ENCODE assay signal across 13 mouse cellular contexts in the genomic region with DNA sequence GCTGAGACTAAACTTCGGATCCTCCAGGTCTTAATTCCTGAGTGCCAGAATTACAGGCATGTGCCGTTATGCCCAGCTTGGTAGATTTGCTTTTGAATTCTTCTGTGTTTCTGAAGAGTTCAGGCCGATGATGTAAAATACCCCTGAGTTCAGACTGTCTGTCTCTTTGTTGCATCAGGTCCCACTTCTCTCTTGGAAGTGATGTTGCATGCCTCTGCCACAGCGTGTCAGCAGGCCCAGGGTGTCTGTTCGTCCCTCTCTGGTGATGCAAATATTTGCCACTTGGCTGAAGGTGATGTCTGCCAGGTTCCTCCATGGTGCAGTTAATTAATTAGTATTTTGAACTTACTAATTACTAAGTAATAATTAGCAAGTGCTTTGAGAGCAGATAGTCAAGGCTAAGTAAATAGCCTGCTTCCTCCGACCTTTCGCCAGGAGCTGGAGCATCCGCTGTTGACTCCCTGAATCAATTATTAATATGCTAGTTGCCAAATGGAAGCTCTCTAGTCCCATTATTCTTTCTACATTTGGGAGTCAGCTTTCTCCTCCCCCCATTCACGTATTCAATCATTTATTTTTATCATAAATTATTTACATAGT. TPM values are rescaled to one million over a fixed set of nuclear protein-coding genes. Genes with fewer than 3 reads are reported as not detected.
DNase-seq lines count a peak whose midpoint lies in the region; ATAC-seq and TF ChIP-seq lines count a peak whose summit lies in the region.
"Had no signal": no experiment of that assay in that cellular context is flagged by ENCODE, and none has a peak within 500 bp of the region (broad histone marks: within the 10 kb centered on the region; RNA-seq: fewer than 3 reads in every experiment).

No protein-coding gene starts in this region.

- no peak overlapping the region for H3K4me3 ChIP-seq in heart, embryonic 14.5 days (ENCODE audit: control insufficient read depth in 1 of 2, insufficient read depth in 1 of 2, low read depth in 1 of 2, low read length in 2 of 2)
- no peak overlapping the region for H3K4me3 ChIP-seq in midbrain, embryonic 10.5 days
- no peak overlapping the region for H3K4me3 ChIP-seq in midbrain, embryonic 14.5 days (replicated peaks; ENCODE audit: low read depth, low read length)
- H3K4me3 ChIP-seq in kidney, embryonic 16.5 days (ENCODE audit: low read length) = no peak overlapping the region
- H3K4me3 ChIP-seq in left cerebral cortex, adult 2 months = no peak overlapping the region
- H3K4me3 ChIP-seq: embryonic facial prominence, embryonic 13.5 days had no signal

- peak overlapping the region; percentile 25; the same call in 1 of the 2 replicates for H3K9ac ChIP-seq in heart, embryonic 14.5 days (ENCODE audit: low read length)
- no peak overlapping the region for H3K9ac ChIP-seq in midbrain, embryonic 14.5 days (replicated peaks; ENCODE audit: low read length)
- no peak overlapping the region for H3K9ac ChIP-seq in kidney, embryonic 16.5 days (replicated peaks; ENCODE audit: low read length)
- H3K9ac ChIP-seq: embryonic facial prominence, embryonic 13.5 days had no signal

- H3K27me3 ChIP-seq in heart, embryonic 14.5 days (ENCODE audit: control insufficient read depth, insufficient read depth, low read length) = no peaks in the 10 kb centered on the region
- H3K27me3 ChIP-seq in midbrain, embryonic 10.5 days (ENCODE audit: low read depth, poor library complexity, severe bottlenecking) = no peaks in the 10 kb centered on the region; the same call in 1 of the 2 replicates
- H3K27me3 ChIP-seq in midbrain, embryonic 14.5 days (ENCODE audit: control insufficient read depth, insufficient read depth, low read length) = no peaks in the 10 kb centered on the region
- H3K27me3 ChIP-seq in kidney, embryonic 16.5 days (ENCODE audit: insufficient read depth, low read length) = no peaks in the 10 kb centered on the region
- H3K27me3 ChIP-seq: embryonic facial prominence, embryonic 13.5 days had no signal

- no peak for ATAC-seq in heart, embryonic 14.5 days (ENCODE audit: insufficient number of reproducible peaks, insufficient read depth, low FRiP score, low read depth)
- no peak for ATAC-seq in midbrain, embryonic 14.5 days (ENCODE audit: low FRiP score, low TSS enrichment)
- ATAC-seq in kidney, embryonic 16.5 days (ENCODE audit: low FRiP score, low TSS enrichment) = no peak; the same call in 1 of the 2 replicates
- ATAC-seq in megakaryocyte progenitor cell, adult 5-6 weeks (replicated peaks; ENCODE audit: poor library complexity) = no peak
- ATAC-seq: forebrain, embryonic 16.5 days had no signal

- WGBS in heart, embryonic 14.5 days = 48% methylated on average over 9 of the region's 9 CpGs
- 85% methylated on average over 9 of the region's 9 CpGs for WGBS in midbrain, embryonic 10.5 days
- 65% methylated on average over 9 of the region's 9 CpGs for WGBS in midbrain, embryonic 14.5 days
- WGBS in kidney, embryonic 16.5 days = 57% methylated on average over 9 of the region's 9 CpGs

- H3K27ac ChIP-seq in heart, embryonic 14.5 days (replicated peaks in 1 of 2; ENCODE audit: control insufficient read depth in 1 of 2, insufficient read depth in 1 of 2, low read depth in 2 of 2, low read length in 2 of 2) = peak overlapping the region; percentile 83 to 85
- H3K27ac ChIP-seq in midbrain, embryonic 10.5 days (replicated peaks) = peak overlapping the region; percentile 23; the same call in 1 of the 2 replicates
- no peak overlapping the region for H3K27ac ChIP-seq in midbrain, embryonic 14.5 days (replicated peaks; ENCODE audit: low read depth, low read length)
- H3K27ac ChIP-seq in kidney, embryonic 16.5 days (ENCODE audit: low read length) = peak overlapping the region; percentile 83; the same call in 1 of the 2 replicates
- H3K27ac ChIP-seq in left cerebral cortex, adult 2 months = no peak overlapping the region

- no peaks in the 10 kb centered on the region for H3K9me3 ChIP-seq in heart, embryonic 14.5 days (ENCODE audit: control insufficient read depth, low read length)
- no peaks in the 10 kb centered on the region for H3K9me3 ChIP-seq in midbrain, embryonic 10.5 days (replicated peaks)
- H3K9me3 ChIP-seq in midbrain, embryonic 14.5 days (ENCODE audit: control insufficient read depth, low read length) = no peaks in the 10 kb centered on the region
- H3K9me3 ChIP-seq in kidney, embryonic 16.5 days (ENCODE audit: low read length) = no peaks in the 10 kb centered on the region
- H3K9me3 ChIP-seq: embryonic facial prominence, embryonic 13.5 days had no signal

- peaks cover 19 to 23% of the 10 kb centered on the region in 2 experiments for H3K4me1 ChIP-seq in heart, embryonic 14.5 days (ENCODE audit: control insufficient read depth in 2 of 2, insufficient read depth in 2 of 2, low read length in 2 of 2)
- no peaks in the 10 kb centered on the region for H3K4me1 ChIP-seq in midbrain, embryonic 10.5 days
- H3K4me1 ChIP-seq in midbrain, embryonic 14.5 days (ENCODE audit: control insufficient read depth, insufficient read depth, low read length) = no peaks in the 10 kb centered on the region
- H3K4me1 ChIP-seq in kidney, embryonic 16.5 days (ENCODE audit: insufficient read depth, low read length) = peaks cover 29% of the 10 kb centered on the region

- no peak for DNase-seq in heart, adult 9 months (ENCODE audit: low spot score in 2 of 2)
- no peak for DNase-seq in midbrain, embryonic 10.5 days (ENCODE audit: low spot score)
- DNase-seq in midbrain, embryonic 14.5 days = no peak
- no peak for DNase-seq in left cerebral cortex, adult 2 months (ENCODE audit: extremely low spot score in 1 of 2, low spot score in 2 of 2)
- DNase-seq: adrenal gland, postnatal 36 days; cerebellum, adult 9-11 months; spleen, adult 18-20 months; thymus, postnatal 14 days had no signal

- peak overlapping the region; percentile 6 for H3K4me2 ChIP-seq in heart, embryonic 14.5 days (ENCODE audit: low read length)
- no peak overlapping the region for H3K4me2 ChIP-seq in midbrain, embryonic 14.5 days (ENCODE audit: low read length)
- no peak overlapping the region for H3K4me2 ChIP-seq in kidney, embryonic 16.5 days (replicated peaks; ENCODE audit: low read depth, low read length)
- H3K4me2 ChIP-seq: embryonic facial prominence, embryonic 13.5 days had no signal

- no peak for TF ChIP-seq CTCF in left cerebral cortex, adult 2 months (IDR thresholded peaks at IDR 0.05)

- intact Hi-C loops in left cerebral cortex, adult 2 months (cut with DNase I) = no loop called here

- no peaks in the 10 kb centered on the region for H3K36me3 ChIP-seq in heart, embryonic 14.5 days (ENCODE audit: control insufficient read depth, insufficient read depth, low read length)
- no peaks in the 10 kb centered on the region for H3K36me3 ChIP-seq in midbrain, embryonic 10.5 days
- no peaks in the 10 kb centered on the region for H3K36me3 ChIP-seq in midbrain, embryonic 14.5 days (ENCODE audit: control insufficient read depth, insufficient read depth, low read length)
- no peaks in the 10 kb centered on the region for H3K36me3 ChIP-seq in kidney, embryonic 16.5 days (ENCODE audit: insufficient read depth, low read length)
- H3K36me3 ChIP-seq: embryonic facial prominence, embryonic 13.5 days had no signal

RNA-seq across cellular contexts. Expression of a gene that starts 26.6 kb away (rescaled TPM):
- polyA plus RNA-seq in heart, embryonic 14.5 days (2014; fragmentation: Nextera tagmentation; extraction: Ambion mirVana) = 8.8 and 9.1 TPM in 2 replicates
- 14.3 and 16.6 TPM in 2 replicates for polyA plus RNA-seq in midbrain, embryonic 10.5 days (2016; fragmentation: Nextera tagmentation; extraction: Ambion mirVana)
- polyA plus RNA-seq in midbrain, embryonic 14.5 days (2014; fragmentation: Nextera tagmentation; extraction: Ambion mirVana) = 20.0 and 25.9 TPM in 2 replicates
- polyA plus RNA-seq in kidney, embryonic 16.5 days (2015; fragmentation: Nextera tagmentation; extraction: Ambion mirVana) = 13.2 and 14.2 TPM in 2 replicates
- total RNA-seq in megakaryocyte progenitor cell, adult 5-6 weeks (2015) = 12.1 and 17.2 TPM in 2 replicates
- 3.9 and 5.4 TPM in 2 replicates for total RNA-seq in megakaryocyte progenitor cell, adult 5-6 weeks (2017)
- total RNA-seq in left cerebral cortex, adult 2 months (2021) = 10 to 100 TPM; 20.6 to 21.3 TPM

RNA-seq across cellular contexts. Expression of a gene that starts 55.0 kb away (rescaled TPM):
- polyA plus RNA-seq in heart, embryonic 14.5 days (2014; fragmentation: Nextera tagmentation; extraction: Ambion mirVana) = 68.8 and 74.1 TPM in 2 replicates
- polyA plus RNA-seq in midbrain, embryonic 10.5 days (2016; fragmentation: Nextera tagmentation; extraction: Ambion mirVana) = 87.1 and 97.9 TPM in 2 replicates
- polyA plus RNA-seq in midbrain, embryonic 14.5 days (2014; fragmentation: Nextera tagmentation; extraction: Ambion mirVana) = 88.3 and 119 TPM in 2 replicates
- 132 and 133 TPM in 2 replicates for polyA plus RNA-seq in kidney, embryonic 16.5 days (2015; fragmentation: Nextera tagmentation; extraction: Ambion mirVana)
- total RNA-seq in megakaryocyte progenitor cell, adult 5-6 weeks (2015) = 31.6 and 33.3 TPM in 2 replicates
- total RNA-seq in megakaryocyte progenitor cell, adult 5-6 weeks (2017) = 40.2 and 41.2 TPM in 2 replicates
- 10 to 100 TPM; 81.0 to 82.4 TPM for total RNA-seq in left cerebral cortex, adult 2 months (2021)

Comparison
In these comparisons a context has a peak if more than half of its experiments do, and no peak if none do; other contexts are left out.
1. H3K27ac ChIP-seq: peak in heart, embryonic 14.5 days (2 of 2), midbrain, embryonic 10.5 days (single experiment) and kidney, embryonic 16.5 days (single experiment); none in midbrain, embryonic 14.5 days (single experiment) and left cerebral cortex, adult 2 months (single experiment).